Mouse (Mus musculus) hindbrain, embryonic 15.5 days (tissue): Measurements from ENCODE around the gene Spindoc. TPM values are rescaled to one million over a fixed set of nuclear protein-coding genes. Genes with fewer than 3 reads are reported as not detected.
"Not testable (repeated sequence)": the region's sequence is repeated elsewhere in the genome, so short reads cannot be mapped to it uniquely, and the experiment has no call there.

Experiments used
- ATAC-seq: fragments of 200-750 bp; cut with Nextera tagmentation; 2 replicates; pipeline ENCODE4 v1.8.0; 2017; ENCODE audit warnings: low read depth, moderate number of reproducible peaks, moderate TSS enrichment; ENCODE audit not compliant: low FRiP score
- H3K27ac ChIP-seq: fragments of 300-500 bp; sonication (generic); replicated peaks from 2 replicates; pipeline ENCODE4 v1.5.1; 2015; ENCODE audit warnings: mild to moderate bottlenecking, inconsistent platforms
- H3K27me3 ChIP-seq: fragments of 300-500 bp; sonication (generic); 2 replicates; pipeline ENCODE4 v1.6.1; 2015; ENCODE audit warnings: control low read depth, inconsistent platforms
- H3K36me3 ChIP-seq: fragments of 300-500 bp; sonication (generic); 2 replicates; pipeline ENCODE4 v1.6.1; 2015; ENCODE audit warnings: control low read depth, inconsistent platforms
- H3K4me1 ChIP-seq: fragments of 300-500 bp; sonication (generic); replicated peaks from 2 replicates; pipeline ENCODE4 v1.6.1; 2015; ENCODE audit warnings: control low read depth, inconsistent platforms
- H3K4me2 ChIP-seq: fragments of 300-500 bp; sonication (generic); 2 replicates; pipeline ENCODE4 v1.6.1; 2015; ENCODE audit warnings: moderate library complexity, mild to moderate bottlenecking, inconsistent platforms
- H3K4me3 ChIP-seq: fragments of 300-500 bp; sonication (generic); 2 replicates; pipeline ENCODE4 v1.5.1; 2015; ENCODE audit warnings: mild to moderate bottlenecking, inconsistent platforms
- H3K9ac ChIP-seq: fragments of 300-500 bp; sonication (generic); 2 replicates; pipeline ENCODE4 v1.6.1; 2015; ENCODE audit warnings: inconsistent platforms
- H3K9me3 ChIP-seq: fragments of 300-500 bp; sonication (generic); 2 replicates; pipeline ENCODE4 v1.6.1; 2016; ENCODE audit warnings: control low read depth, inconsistent platforms
- WGBS: fragments of 180-500 bp; shearing (Covaris S2); methylation state at CpG from one replicate; pipeline ENCODE4 v1.1.7; 2015; 5-methylcytosine and 5-hydroxymethylcytosine counted together
- polyA plus RNA-seq: library from polyadenylated mRNA; unstranded; fragments of >200 nt; fragmentation: Nextera tagmentation; extraction: Ambion mirVana; gene quantifications from 2 replicates; pipeline ENCODE4 v1.2.1, GENCODE M21; 2015

Spindoc gene
- polyA plus RNA-seq, 1 experiment from 2014 or later: 28.9 TPM

GRCm38 (mm10) chr19:7419134-7419533 lies 36.3 kb upstream of the Spindoc start:
- Histone ChIP-seq H3K9me3 (no peaks in the 10 kb centered on the region), H3K4me2 (peak overlapping the region; percentile 93), H3K27ac (peak overlapping the region; percentile 99), H3K9ac (peak overlapping the region; percentile 99), H3K4me3 (peak overlapping the region; percentile 76), H3K4me1 (peaks cover 66% of the 10 kb centered on the region), H3K36me3 (no peaks in the 10 kb centered on the region), H3K27me3 (no peaks in the 10 kb centered on the region)
- 11% methylated on average over 6 of the region's 6 CpGs for WGBS
- no peak for ATAC-seq

DNA sequence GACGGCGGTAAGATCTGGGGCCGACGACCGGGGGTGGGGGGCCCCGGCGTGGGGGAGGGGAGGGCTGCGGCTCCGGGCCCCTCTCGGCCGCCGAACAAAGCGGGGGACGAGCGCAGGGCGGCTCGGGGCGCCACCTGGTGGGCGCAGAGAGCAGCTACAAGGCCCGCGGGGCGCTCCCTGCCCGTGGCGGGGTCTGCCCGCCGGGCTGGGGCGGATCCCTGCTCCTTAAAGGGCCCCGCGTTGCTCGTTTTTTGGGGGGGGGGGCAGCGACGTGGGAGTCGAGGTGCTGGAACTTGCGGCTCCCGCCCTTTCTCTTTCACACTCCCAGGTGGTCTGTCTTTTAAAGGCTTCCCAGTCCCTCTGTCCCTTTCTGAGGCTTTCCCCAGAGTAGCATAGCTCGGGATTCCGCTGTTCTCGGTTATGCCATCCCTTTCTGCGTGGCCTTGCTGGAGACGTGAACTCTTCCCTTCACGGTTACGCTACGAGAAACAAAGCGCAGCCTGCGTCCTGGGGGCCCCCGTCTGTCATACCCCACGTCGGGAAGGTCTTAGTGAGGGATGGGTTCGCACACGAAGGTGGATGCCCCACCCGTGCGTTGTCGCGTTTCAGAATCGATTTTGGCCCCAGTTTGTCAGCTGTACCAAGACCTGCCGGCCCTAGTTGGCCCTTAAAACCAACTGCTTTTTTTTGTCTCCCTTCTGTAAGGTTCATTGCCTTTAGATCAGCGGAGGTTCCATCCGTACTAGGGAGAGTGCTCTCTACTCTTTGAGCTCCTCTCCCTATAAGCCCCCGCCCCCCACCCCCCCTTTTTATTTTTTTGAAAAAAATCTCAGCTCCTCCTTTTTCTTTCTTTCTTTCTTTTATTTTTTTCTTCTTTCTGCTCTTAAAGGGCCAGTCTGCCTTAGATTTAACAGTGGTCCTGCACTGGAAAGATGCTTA lies 35.4 kb upstream of the Spindoc start:
- ATAC-seq: peak; percentile 67
- Histone ChIP-seq H3K9me3 (no peaks in the 10 kb centered on the region), H3K4me2 (peak overlapping the region; percentile 93), H3K27me3 (no peaks in the 10 kb centered on the region), H3K36me3 (no peaks in the 10 kb centered on the region), H3K9ac (peak overlapping the region; percentile 99), H3K27ac (peak overlapping the region; percentile 99), H3K4me1 (peaks cover 57% of the 10 kb centered on the region), H3K4me3 (peak overlapping the region; percentile 76)
- under 1% methylated on average over 44 of the region's 59 CpGs for WGBS

DNA sequence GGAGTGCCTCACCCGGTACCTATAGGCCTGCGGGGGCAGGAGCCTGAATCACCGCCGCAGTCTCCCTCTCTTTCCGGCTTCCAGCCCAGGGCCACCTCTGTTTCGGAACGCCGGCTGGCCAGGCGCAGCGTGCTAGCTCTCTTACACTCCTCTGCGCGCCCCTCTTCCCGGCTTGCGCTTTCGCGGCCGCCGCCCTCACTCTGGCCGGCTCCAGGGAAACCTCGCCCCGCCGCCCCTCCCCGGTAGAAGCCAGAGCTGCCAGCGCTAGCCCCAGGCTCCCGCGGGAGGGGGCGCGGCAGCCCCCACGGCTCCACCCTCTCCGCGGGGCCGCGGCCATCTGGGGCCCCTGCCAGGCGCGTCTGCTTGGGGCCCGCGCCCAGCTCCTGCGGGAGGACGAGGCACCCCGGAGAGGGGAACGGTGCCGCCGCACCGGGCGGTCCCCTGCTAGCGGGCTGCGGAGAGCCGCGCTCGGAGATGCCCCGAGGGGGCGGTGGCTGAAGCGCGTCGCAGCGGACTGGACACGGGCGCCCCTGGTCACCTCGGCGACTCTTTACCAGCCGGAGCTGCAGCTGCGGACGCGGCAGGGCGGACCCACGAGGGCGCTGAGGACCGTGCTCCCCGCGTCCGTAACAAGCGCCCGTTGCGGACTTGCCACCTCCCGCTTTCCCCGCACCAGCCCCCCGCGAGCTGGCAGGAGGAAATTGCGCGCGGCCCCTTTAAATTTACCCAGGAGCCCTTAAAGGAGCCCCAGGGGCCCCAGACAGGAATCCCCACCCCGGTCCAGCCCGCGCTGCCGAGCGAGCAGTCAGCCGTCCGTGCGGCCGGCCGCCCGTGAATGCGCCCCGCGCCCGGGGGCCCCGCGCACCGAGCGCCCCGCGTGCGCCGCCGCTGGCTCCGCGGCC lies 34.3 kb upstream of the Spindoc start, which contains the start of gene 2700081O15Rik:
TSS of gene 2700081O15Rik (plus strand) at position 792 of the 902 bp plus-strand sequence.
- Histone ChIP-seq H3K4me1 (peaks cover 46% of the 10 kb centered on the region), H3K4me2 (peak within 1 kb of the TSS; percentile 93), H3K27ac (peak within 1 kb of the TSS; percentile 99), H3K4me3 (peak within 1 kb of the TSS; percentile 76), H3K9me3 (no peaks in the 10 kb centered on the region), H3K9ac (peak within 1 kb of the TSS; percentile 99), H3K36me3 (no peaks in the 10 kb centered on the region), H3K27me3 (no peaks in the 10 kb centered on the region)
- WGBS: 1% methylated on average over 94 of the region's 107 CpGs
- ATAC-seq: peak; percentile 36

- H3K4me1 ChIP-seq: peaks cover 37% of the 10 kb centered on the region
- WGBS: 21% methylated on average over 22 of the region's 22 CpGs
- no peaks in the 10 kb centered on the region for H3K27me3 ChIP-seq
- peak overlapping the region; percentile 76 for H3K4me3 ChIP-seq
- H3K27ac ChIP-seq: peak overlapping the region; percentile 99
- peak overlapping the region; percentile 93 for H3K4me2 ChIP-seq
- no peaks in the 10 kb centered on the region for H3K36me3 ChIP-seq
- peak overlapping the region; percentile 99 for H3K9ac ChIP-seq
- ATAC-seq: no peak
- H3K9me3 ChIP-seq: no peaks in the 10 kb centered on the region
Measured at GRCm38 (mm10) chr19:7415916-7416833, 33.4 kb upstream of the Spindoc start.

DNA sequence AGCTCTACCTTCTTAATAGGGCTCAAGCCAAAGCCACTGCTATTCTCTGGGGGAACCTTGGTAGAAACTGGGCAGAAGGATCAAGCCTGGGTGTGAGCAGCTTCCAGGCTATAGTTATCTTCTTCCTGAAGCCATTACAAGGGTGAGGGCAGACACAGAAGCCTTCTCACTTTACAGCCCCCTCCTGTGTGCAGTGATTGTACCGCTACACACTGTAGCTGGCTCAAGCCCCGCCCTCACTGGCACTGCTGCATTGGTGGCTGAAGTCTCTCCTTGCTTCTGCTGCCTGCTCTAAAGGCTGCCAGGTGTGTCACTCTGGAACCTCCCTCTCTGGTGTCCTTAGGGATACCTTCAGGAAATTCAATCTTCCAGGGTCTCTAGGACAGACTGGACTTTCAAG lies 29.6 kb upstream of the Spindoc start:
- Histone ChIP-seq H3K9ac (no peak overlapping the region), H3K27ac (no peak overlapping the region), H3K27me3 (no peaks in the 10 kb centered on the region), H3K4me2 (no peak overlapping the region), H3K36me3 (no peaks in the 10 kb centered on the region), H3K9me3 (no peaks in the 10 kb centered on the region), H3K4me1 (peaks cover 12% of the 10 kb centered on the region), H3K4me3 (no peak overlapping the region)
- WGBS: 58% methylated on average over 2 of the region's 2 CpGs
- ATAC-seq: no peak

DNA sequence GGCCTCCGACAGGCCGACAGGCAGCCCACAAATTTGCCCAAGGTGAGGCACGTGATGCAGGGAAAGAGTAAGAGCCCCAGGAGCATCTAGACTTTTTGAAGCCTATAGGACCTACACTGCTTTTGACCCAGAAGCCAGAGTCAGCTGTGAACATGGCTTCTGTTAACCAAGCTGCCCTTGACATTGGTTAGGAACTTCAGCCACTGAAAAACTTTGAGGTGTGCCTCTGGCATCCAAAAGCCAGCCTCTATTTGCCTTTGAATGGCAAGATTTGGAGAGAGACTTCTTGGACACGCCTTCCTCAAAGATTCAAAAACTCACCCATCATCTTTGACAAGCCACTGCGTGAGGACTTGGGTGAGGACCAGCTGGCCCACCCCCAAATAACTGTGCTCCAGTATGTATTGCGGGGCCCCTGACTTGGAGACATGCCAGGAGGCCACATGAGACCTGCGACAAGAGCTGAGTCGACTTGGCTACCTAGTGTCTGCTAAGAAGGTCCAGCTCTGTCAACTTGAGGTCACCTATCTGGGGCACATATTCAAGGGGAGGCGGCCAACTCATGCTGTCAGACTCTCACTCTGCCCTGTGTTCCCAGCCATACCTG lies 21.9 kb upstream of the Spindoc start:
- no peak overlapping the region for H3K4me2 ChIP-seq
- 0 out of 2 replicates have a peak, but pooled peaks cover 2% of the 10 kb centered on the region for H3K4me1 ChIP-seq
- H3K27ac ChIP-seq: no peak overlapping the region
- no peak overlapping the region for H3K9ac ChIP-seq
- WGBS: 63% methylated on average over 9 of the region's 9 CpGs
- H3K9me3 ChIP-seq: no peaks in the 10 kb centered on the region
- H3K4me3 ChIP-seq: no peak overlapping the region
- no peaks in the 10 kb centered on the region for H3K36me3 ChIP-seq
- ATAC-seq: no peak
- no peaks in the 10 kb centered on the region for H3K27me3 ChIP-seq

DNA sequence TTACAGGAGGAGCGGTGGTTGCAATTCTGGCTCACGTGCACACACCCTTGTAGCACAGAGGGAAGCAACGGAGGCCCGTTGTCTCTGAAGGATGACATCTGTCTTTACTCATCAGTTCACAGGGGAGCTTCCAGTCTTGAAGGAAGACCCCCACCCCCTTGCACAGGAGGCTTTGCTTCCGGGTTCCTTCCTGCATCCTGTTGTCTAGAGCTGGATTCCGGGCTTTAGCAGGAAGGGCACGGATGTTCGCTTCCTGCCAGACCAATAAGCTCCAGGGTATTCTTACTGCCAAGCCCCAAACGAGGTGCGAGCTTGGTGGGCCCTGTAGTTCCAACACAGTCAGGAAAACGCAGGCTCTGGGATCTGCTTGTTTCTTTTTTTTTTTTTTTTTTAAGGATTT lies 17.8 kb upstream of the Spindoc start:
- Histone ChIP-seq H3K9me3 (no peaks in the 10 kb centered on the region), H3K27me3 (no peaks in the 10 kb centered on the region), H3K4me1 (0 out of 2 replicates have a peak, but pooled peaks cover 2% of the 10 kb centered on the region), H3K4me2 (no peak overlapping the region), H3K9ac (no peak overlapping the region), H3K27ac (no peak overlapping the region), H3K36me3 (no peaks in the 10 kb centered on the region), H3K4me3 (no peak overlapping the region)
- no peak for ATAC-seq
- 84% methylated on average over 11 of the region's 11 CpGs for WGBS

DNA sequence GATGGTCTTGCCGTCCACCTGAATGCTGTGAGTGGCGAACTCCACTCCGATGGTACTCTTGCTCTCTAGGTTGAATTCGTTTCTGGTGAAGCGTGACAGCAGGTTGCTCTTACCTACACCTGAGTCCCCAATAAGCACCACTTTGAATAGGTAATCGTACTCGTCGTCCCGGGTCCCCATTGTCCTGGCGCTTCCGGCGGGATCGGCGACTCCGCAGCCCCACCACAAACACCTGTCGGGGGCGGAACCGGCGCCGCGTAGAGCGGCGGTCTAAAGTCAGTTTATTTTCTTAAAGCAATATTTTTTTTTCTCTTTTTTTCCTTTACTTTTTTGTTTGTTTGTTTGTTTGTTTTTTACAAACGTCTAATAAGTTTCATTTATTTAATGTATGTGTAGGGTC lies 16.1 kb upstream of the Spindoc start:
- H3K4me3 ChIP-seq: not testable (repeated sequence)
- WGBS: 41% methylated on average over 24 of the region's 24 CpGs

GRCm38 (mm10) chr19:7396867-7397826 lies 14.4 kb upstream of the Spindoc start:
- not testable (repeated sequence) for ATAC-seq, H3K4me2 ChIP-seq, H3K4me1 ChIP-seq, H3K9ac ChIP-seq, H3K4me3 ChIP-seq, H3K9me3 ChIP-seq, H3K36me3 ChIP-seq, H3K27me3 ChIP-seq, H3K27ac ChIP-seq
- WGBS: 63% methylated on average over 9 of the region's 10 CpGs

More for the DNA sequence above, 16.1 kb upstream of the Spindoc start:
- H3K4me2 ChIP-seq, H3K27me3 ChIP-seq, H3K4me1 ChIP-seq, H3K27ac ChIP-seq, H3K36me3 ChIP-seq, H3K9ac ChIP-seq, ATAC-seq, H3K9me3 ChIP-seq: not testable (repeated sequence)

GRCm38 (mm10) chr19:7388488-7388887 lies 5.7 kb upstream of the Spindoc start:
- peaks cover 11% of the 10 kb centered on the region for H3K4me1 ChIP-seq
- H3K9ac ChIP-seq: no peak overlapping the region
- 90% methylated on average over 6 of the region's 6 CpGs for WGBS

More at GRCm38 (mm10) chr19:7388488-7388887, 5.7 kb upstream of the Spindoc start:
- no peak overlapping the region for H3K4me3 ChIP-seq
- ATAC-seq: no peak
- no peaks in the 10 kb centered on the region for H3K27me3 ChIP-seq
- H3K27ac ChIP-seq: no peak overlapping the region
- H3K4me2 ChIP-seq: no peak overlapping the region
- no peaks in the 10 kb centered on the region for H3K36me3 ChIP-seq
- no peaks in the 10 kb centered on the region for H3K9me3 ChIP-seq
